Mouse (Mus musculus) forebrain, embryonic 16.5 days (tissue): Measurements from ENCODE around the gene Tarbp2. TPM values are rescaled to one million over a fixed set of nuclear protein-coding genes. Genes with fewer than 3 reads are reported as not detected.

Source experiments
- ATAC-seq: fragments of 200-750 bp; cut with Nextera tagmentation; 2 replicates; pipeline ENCODE4 v1.8.0; 2017; ENCODE audit warnings: mild to moderate bottlenecking, moderate library complexity
- H3K27ac ChIP-seq: fragments of 300-500 bp; sonication (generic); 2 replicates; pipeline ENCODE4 v1.5.1; 2014; ENCODE audit warnings: low read length, control low read depth
- H3K27me3 ChIP-seq: fragments of 300-500 bp; sonication (generic); replicated peaks from 2 replicates; pipeline ENCODE4 v1.6.1; 2014; ENCODE audit warnings: low read length; ENCODE audit not compliant: control insufficient read depth, insufficient read depth
- H3K36me3 ChIP-seq: fragments of 300-500 bp; sonication (generic); 2 replicates; pipeline ENCODE4 v1.6.1; 2014; ENCODE audit not compliant: control insufficient read depth, insufficient read depth
- H3K4me1 ChIP-seq: fragments of 300-500 bp; sonication (generic); replicated peaks from 2 replicates; pipeline ENCODE4 v1.6.1; 2014; ENCODE audit warnings: low read length; ENCODE audit not compliant: control insufficient read depth, insufficient read depth
- H3K4me2 ChIP-seq: fragments of 300-500 bp; sonication (generic); 2 replicates; pipeline ENCODE4 v1.6.1; 2014; ENCODE audit warnings: mild to moderate bottlenecking, low read length, control low read depth
- H3K4me3 ChIP-seq: fragments of 300-500 bp; sonication (generic); replicated peaks from 2 replicates; pipeline ENCODE4 v1.5.1; 2014; ENCODE audit warnings: mild to moderate bottlenecking, low read length, control low read depth
- H3K9ac ChIP-seq: fragments of 300-500 bp; sonication (generic); replicated peaks from 2 replicates; pipeline ENCODE4 v1.6.1; 2014; ENCODE audit warnings: low read depth, low read length, control low read depth
- H3K9me3 ChIP-seq: fragments of 300-500 bp; sonication (generic); 2 replicates; pipeline ENCODE4 v1.6.1; 2016; ENCODE audit warnings: low read length; ENCODE audit not compliant: control insufficient read depth
- WGBS: fragments of 180-500 bp; shearing (Covaris S2); extraction: QIAGEN DNeasy Blood & Tissue Kit; methylation state at CpG from one replicate; pipeline ENCODE4 v1.1.7; 2014; 5-methylcytosine and 5-hydroxymethylcytosine counted together
- polyA plus RNA-seq: library from polyadenylated mRNA; unstranded; fragments of >200 nt; fragmentation: Nextera tagmentation; extraction: Ambion mirVana; gene quantifications from 2 replicates; pipeline ENCODE4 v1.2.1, GENCODE M21; 2015

The Tarbp2 gene
- polyA plus RNA-seq, 1 experiment from 2014 or later = 114 TPM

DNA sequence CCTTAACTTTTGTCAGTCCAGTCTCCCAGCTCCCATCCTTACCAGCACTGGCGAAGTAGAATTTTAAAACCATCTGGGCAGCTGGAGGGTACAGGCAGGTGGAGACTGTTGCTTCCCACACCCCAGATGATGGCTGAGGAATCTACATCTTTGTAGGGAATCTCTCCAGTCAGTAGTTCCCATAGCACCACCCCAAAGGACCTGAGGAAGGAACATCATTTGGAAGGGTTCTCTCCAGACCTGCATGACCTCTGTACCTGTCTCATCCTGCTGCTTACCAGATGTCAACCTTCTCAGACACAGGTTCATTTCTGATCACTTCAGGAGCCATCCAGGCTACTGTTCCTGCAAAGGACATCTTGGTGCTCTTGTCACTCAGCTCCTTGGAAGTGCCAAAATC lies 14.5 kb upstream of the Tarbp2 start, which contains the start of gene Gm10337:
Gene Gm10337 (plus strand): TSS at position 276 of the 400 bp plus-strand sequence.
- Histone ChIP-seq H3K27ac (no peak within 1 kb of the TSS), H3K4me3 (no peak within 1 kb of the TSS), H3K9me3 (no peaks in the 10 kb centered on the region), H3K27me3 (no peaks in the 10 kb centered on the region), H3K4me1 (0 out of 2 replicates have a peak, but pooled peaks cover 2% of the 10 kb centered on the region), H3K4me2 (no peak within 1 kb of the TSS), H3K9ac (no peak within 1 kb of the TSS), H3K36me3 (peaks cover 57% of the 10 kb centered on the region)
- ATAC-seq = no peak
- 85% methylated on average over 1 of the region's 1 CpGs for WGBS

DNA sequence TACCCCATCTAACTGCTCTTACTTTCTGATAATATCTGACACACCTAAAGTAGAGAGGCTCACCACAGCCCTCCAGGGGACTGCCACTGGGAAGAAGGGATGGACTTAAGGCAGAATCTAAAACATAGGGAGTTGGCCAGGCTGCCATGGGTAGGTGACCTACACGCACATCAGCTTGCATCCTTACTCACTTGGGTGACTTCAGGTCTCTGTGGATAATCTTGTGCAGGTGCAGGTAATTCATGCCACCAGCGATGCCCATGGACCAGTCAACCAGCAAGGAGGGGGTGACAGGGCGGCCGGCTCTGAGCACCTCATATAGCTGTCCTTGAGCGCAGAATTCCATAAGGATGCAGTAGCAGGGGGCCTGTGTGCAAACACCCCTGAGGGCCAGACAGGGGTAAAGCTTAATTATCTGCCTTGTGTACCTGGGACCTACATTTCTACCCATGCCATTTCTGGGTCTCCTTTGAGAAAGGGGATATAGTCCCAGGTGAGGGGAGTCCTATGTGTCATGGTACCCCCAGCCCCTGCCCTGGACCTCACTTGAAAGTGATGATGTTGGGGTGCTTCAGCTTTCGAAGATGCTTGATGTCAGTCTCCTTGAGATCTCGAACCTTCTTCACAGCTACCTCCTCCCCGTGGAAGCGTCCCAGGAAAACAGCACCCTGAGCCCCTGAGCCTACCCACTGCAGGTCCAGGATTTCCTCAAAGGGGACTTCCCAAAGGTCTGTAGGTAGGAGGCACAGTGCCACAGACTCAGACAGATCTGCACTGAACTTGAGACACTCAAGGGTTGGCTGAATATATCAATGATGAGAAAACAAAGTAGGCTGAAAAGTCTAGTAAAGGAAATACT lies 13.8 kb upstream of the Tarbp2 start:
- Histone ChIP-seq H3K27ac (no peak overlapping the region), H3K4me3 (no peak overlapping the region), H3K4me2 (no peak overlapping the region), H3K9me3 (no peaks in the 10 kb centered on the region), H3K36me3 (peaks cover 53% of the 10 kb centered on the region), H3K4me1 (peaks cover 8% of the 10 kb centered on the region), H3K9ac (no peak overlapping the region), H3K27me3 (no peaks in the 10 kb centered on the region)
- WGBS = 88% methylated on average over 9 of the region's 9 CpGs
- peak; percentile 13; the same call in 1 of the 2 replicates for ATAC-seq

DNA sequence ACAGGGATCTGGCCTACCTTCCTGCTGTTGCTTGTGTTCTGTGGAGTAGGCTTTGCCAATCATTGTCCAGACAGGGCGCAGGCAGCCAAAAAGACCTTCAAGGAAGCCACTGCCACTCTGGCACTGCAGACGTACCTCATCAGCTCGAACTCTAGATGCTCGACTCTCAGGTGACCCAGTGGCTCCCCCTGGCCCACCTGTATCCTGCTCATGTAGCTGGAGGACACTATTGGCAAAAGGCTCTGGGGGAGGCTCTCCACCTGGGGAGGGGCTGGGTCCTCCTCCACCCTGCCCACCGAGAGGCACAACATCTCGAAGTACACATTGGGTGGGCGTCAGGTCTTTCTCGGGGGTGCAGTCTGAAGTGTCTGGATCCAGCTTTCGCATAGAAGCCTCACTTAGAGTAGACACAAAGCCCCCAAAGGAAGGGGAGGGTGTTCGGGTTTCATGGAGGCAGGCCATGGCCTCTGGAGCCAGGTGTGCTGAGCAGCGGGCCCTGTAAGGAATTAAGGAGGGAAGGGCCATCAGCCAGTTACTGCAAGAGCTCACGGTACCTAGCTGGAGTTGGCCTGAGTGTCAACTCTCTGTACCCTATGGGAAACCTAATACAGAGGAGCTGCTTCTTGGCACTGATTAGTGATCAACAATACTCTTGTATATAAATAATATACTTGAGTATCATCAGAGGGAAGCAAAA lies 12.8 kb upstream of the Tarbp2 start:
- no peak overlapping the region for H3K9ac ChIP-seq
- no peak overlapping the region for H3K27ac ChIP-seq
- no peaks in the 10 kb centered on the region for H3K27me3 ChIP-seq
- WGBS = 78% methylated on average over 12 of the region's 12 CpGs
- H3K4me1 ChIP-seq = peaks cover 19% of the 10 kb centered on the region
- no peak overlapping the region for H3K4me2 ChIP-seq
- peaks cover 43% of the 10 kb centered on the region for H3K36me3 ChIP-seq
- no peak overlapping the region for H3K4me3 ChIP-seq
- ATAC-seq = no peak
- no peaks in the 10 kb centered on the region for H3K9me3 ChIP-seq

DNA sequence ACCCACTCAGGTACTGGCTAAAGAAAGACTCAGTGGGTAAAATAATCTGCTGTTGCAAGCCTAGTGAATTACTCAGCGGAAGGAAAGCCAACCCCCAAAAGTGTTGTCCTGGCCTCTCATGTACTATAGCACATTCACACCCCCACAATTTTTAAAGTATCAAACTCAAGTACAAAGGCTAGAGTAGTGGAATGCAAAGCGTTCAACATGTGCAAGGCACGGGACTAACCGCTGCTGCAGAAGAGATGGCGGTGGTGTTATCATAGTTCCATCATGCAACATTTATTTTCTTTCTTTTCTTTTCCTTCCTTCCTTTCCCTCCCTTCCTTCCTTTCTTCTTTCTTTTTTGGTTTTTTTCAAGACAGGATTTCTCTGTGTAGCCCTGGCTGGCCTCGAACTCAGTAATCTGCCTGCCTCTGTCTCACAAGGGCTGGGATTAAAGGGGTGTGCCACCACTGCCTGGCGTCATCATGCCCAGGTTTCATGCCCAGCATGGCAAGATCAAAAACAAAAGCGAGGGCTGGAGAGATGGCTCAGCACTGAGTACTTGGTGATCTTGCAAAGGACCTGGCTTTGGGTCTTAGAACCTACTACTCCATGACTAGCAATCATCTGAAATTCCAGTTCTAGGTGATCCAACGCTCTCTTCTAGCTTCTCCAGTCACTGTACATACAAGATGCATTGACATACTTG lies 12.1 kb upstream of the Tarbp2 start:
- Histone ChIP-seq H3K27ac (no peak overlapping the region), H3K36me3 (peaks cover 36% of the 10 kb centered on the region), H3K9me3 (no peaks in the 10 kb centered on the region), H3K27me3 (no peaks in the 10 kb centered on the region), H3K4me3 (no peak overlapping the region), H3K9ac (no peak overlapping the region), H3K4me1 (peaks cover 23% of the 10 kb centered on the region), H3K4me2 (no peak overlapping the region)
- 84% methylated on average over 9 of the region's 9 CpGs for WGBS
- no peak for ATAC-seq

DNA sequence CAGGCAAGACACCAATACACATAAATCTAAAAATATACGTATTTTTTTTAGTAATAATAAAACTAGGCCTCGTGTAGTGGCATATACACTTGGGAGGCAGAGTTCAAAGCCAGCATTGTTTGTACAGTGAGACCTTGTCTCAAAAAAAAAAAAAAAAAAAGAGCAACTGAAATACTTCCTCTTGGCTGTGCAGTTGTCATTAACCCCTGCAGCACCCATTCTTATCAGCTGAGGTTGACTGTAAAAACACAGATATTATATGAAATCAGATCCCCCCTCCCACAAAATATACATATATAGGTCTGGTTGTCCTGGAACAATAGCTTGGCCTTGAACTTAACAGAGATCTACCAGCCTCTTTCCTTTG lies 11.5 kb upstream of the Tarbp2 start:
- H3K4me2 ChIP-seq = no peak overlapping the region
- no peak overlapping the region for H3K27ac ChIP-seq
- 66% methylated on average over 2 of the region's 2 CpGs for WGBS
- H3K9ac ChIP-seq = no peak overlapping the region
- H3K9me3 ChIP-seq = no peaks in the 10 kb centered on the region
- peaks cover 30% of the 10 kb centered on the region for H3K36me3 ChIP-seq
- no peaks in the 10 kb centered on the region for H3K27me3 ChIP-seq
- no peak for ATAC-seq
- peaks cover 28% of the 10 kb centered on the region for H3K4me1 ChIP-seq
- no peak overlapping the region for H3K4me3 ChIP-seq

DNA sequence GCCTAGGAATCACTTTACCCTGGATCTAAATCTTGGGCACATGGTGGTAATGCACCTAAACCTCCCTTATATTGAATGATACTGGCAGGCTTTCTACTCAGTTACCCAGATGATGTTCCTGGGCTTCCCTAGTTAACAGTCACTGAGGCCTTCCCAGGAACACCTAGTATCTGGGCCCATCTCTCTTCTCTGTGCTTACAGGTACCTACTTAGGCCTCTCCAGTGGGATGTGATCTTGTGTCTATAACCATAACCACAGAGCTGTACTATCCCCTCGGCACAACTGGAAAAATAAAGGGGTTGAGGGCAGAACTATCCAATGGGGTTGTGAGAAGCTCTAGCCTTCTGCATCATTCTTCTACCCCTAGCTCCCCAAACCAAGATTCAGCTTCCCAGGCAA lies 11.1 kb upstream of the Tarbp2 start:
- Histone ChIP-seq H3K27me3 (no peaks in the 10 kb centered on the region), H3K9ac (no peak overlapping the region), H3K4me2 (no peak overlapping the region), H3K36me3 (peaks cover 27% of the 10 kb centered on the region), H3K9me3 (no peaks in the 10 kb centered on the region), H3K4me1 (peaks cover 33% of the 10 kb centered on the region), H3K4me3 (no peak overlapping the region), H3K27ac (no peak overlapping the region)
- 87% methylated on average over 1 of the region's 1 CpGs for WGBS
- ATAC-seq = no peak

DNA sequence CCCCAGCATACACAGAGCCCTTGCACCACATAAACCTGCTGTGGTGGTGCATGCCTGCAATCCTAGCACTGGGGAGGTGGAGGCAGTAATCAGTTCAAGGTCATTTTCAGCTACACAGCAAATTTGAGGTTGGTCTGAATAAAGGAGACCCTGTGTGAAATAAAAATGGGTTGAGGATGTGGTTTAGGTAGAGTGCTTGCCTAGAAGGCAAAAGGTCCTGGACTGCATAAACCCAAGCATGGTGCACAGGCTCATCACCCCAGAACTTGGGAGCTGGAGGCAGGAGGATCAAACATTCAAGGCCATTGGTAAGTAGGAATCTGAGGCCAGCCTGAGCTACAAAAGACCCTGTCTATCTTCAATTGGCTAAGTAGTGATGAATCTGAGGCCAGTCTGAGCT lies 10.4 kb upstream of the Tarbp2 start:
- no peaks in the 10 kb centered on the region for H3K27me3 ChIP-seq
- no peak for ATAC-seq
- H3K9ac ChIP-seq = no peak overlapping the region
- peaks cover 39% of the 10 kb centered on the region for H3K4me1 ChIP-seq
- no peak overlapping the region for H3K4me2 ChIP-seq
- no peak overlapping the region for H3K27ac ChIP-seq
- H3K9me3 ChIP-seq = no peaks in the 10 kb centered on the region
- H3K4me3 ChIP-seq = no peak overlapping the region
- peaks cover 22% of the 10 kb centered on the region for H3K36me3 ChIP-seq

DNA sequence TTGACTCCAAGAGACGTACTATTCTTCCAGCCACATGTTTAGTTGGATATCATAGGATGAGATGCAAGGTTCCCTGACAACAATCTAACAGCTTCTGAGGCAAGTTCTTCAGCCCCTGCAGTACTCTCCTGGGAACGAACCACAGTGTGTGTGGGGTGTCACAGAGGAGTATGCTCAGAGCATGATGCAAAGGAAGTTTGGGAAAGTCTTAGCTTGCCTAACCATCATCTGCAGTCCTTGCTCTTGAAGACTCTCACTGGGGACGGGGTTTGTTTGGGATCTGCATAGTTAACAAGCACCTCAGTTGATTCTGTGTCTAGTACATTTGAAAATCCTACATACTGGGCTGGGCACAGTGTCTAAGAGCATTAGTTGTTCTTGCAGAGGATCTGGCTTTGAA lies 9.7 kb upstream of the Tarbp2 start:
- no peak overlapping the region for H3K27ac ChIP-seq
- WGBS = 83% methylated on average over 3 of the region's 3 CpGs
- peaks cover 15% of the 10 kb centered on the region for H3K36me3 ChIP-seq
- H3K4me2 ChIP-seq = no peak overlapping the region
- H3K9me3 ChIP-seq = no peaks in the 10 kb centered on the region
- no peak for ATAC-seq
- H3K9ac ChIP-seq = no peak overlapping the region
- H3K4me1 ChIP-seq = peaks cover 45% of the 10 kb centered on the region
- no peak overlapping the region for H3K4me3 ChIP-seq
- H3K27me3 ChIP-seq = no peaks in the 10 kb centered on the region

DNA sequence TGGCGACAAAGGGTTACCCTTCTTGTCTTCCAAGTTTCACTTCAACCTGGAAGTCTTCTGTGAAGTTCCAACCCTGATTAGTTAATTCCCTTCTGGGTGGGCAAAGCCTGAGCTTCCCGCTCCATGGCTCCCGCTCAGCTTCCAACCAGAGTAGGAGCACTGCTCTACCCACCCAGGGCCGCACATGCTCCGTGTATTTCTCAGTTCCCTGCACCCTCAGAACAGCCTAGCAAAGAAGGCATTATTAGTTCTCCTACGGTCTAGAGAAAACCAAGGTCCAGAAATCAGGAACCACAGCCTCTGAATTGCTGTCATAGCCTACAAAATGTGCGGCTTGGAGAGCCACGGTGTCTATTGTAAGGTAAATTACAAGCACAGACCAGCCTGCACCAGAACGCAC lies 7.9 kb upstream of the Tarbp2 start:
- Histone ChIP-seq H3K27me3 (no peaks in the 10 kb centered on the region), H3K4me1 (peaks cover 60% of the 10 kb centered on the region), H3K9me3 (no peaks in the 10 kb centered on the region), H3K4me3 (peak overlapping the region; percentile 56), H3K27ac (peak overlapping the region; percentile 90), H3K36me3 (peaks cover 3% of the 10 kb centered on the region), H3K9ac (peak overlapping the region; percentile 66), H3K4me2 (peak overlapping the region; percentile 65)
- WGBS = 5% methylated on average over 9 of the region's 9 CpGs
- ATAC-seq = peak; percentile 83
